Mouse (Mus musculus) kidney, adult 2 months (tissue): Measurements from ENCODE around the gene Col4a1.

ENCODE experiments used
- CTCF ChIP-seq: fragments of 200-500 bp; conservative IDR thresholded peaks from 2 replicates; pipeline ENCODE4 v1.5.1; 2011; ENCODE audit warnings: low read depth, mild to moderate bottlenecking, control low read depth, low read length, moderate library complexity, mixed read lengths; ENCODE audit not compliant: insufficient read depth, insufficient read length
- POLR2A ChIP-seq: fragments of 200-500 bp; IDR thresholded peaks from one replicate; pipeline ENCODE4 v1.6.1; 2011; ENCODE audit warnings: low read depth, low read length, control low read depth

DNA sequence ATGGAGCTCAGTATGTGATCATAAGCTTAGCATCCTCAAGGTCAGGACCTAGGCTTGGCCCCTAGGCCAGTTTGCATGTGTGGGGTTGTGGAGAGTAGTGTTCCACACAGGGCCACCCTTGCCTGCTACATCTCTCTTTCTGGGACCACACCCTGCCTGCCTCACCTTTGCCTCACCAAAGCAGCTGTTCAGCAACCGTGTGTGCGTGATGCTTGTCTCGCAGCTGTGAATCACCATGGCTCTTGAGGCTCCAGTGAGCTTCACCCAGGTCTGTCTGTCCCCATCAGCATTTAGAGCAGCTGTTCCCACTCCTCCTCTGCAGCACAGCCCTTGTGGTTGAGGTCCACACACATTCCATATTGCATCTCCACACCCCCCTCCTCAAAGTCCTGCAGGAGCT, 43.3 kb upstream of the Col4a1 start:
- TF ChIP-seq CTCF (no peak), POLR2A (no peak)
